Mouse (Mus musculus): ENCODE results near the gene Tnpo3. TPM values are rescaled to one million over a fixed set of nuclear protein-coding genes. Genes with fewer than 3 reads are reported as not detected.

Gene Tnpo3
- total and polyA plus RNA-seq, 3 experiments: 60.5 to 140 (median 76.0) TPM

GRCm38 (mm10) chr6:29552526-29552925 lies 57.2 kb downstream of the Tnpo3 start:
- peaks cover 59 to 97% of the 10 kb centered on the region in 2 experiments for H3K36me3 ChIP-seq (replicated peaks in 1 of 2; ENCODE audit: control insufficient read depth in 1 of 2, insufficient read depth in 1 of 2, low read length in 1 of 2)
- no peak for DNase-seq (ENCODE audit: extremely low read depth)
- H3K9me3 ChIP-seq (replicated peaks; ENCODE audit: low read length): no peaks in the 10 kb centered on the region
- H3K27ac ChIP-seq (ENCODE audit: insufficient read depth, low read depth): no peak overlapping the region
- in situ Hi-C loops (cut with MboI; ENCODE audit: low pct_ligation_motif_present, low pct_unique_long_range_greater_than_20kb, low sequenced_read_pairs): no loop called here
- TF ChIP-seq UBTF (IDR thresholded peaks at IDR 0.05; ENCODE audit: low read depth, low read length): no peak
- H3K9ac ChIP-seq (ENCODE audit: insufficient read depth, low read depth): no peak overlapping the region
- peaks cover 2 to 18% of the 10 kb centered on the region in 2 experiments for H3K4me1 ChIP-seq (ENCODE audit: control insufficient read depth in 1 of 2, insufficient read depth in 2 of 2)
- H3K4me2 ChIP-seq (ENCODE audit: insufficient read depth, low read depth, poor library complexity, severe bottlenecking): no peak overlapping the region
- no peak overlapping the region for H3K4me3 ChIP-seq (replicated peaks in 1 of 3; ENCODE audit: low read depth in 2 of 3, low read length in 2 of 3, poor library complexity in 1 of 3)
- H3K79me2 ChIP-seq (replicated peaks; ENCODE audit: control insufficient read depth, extremely low read depth, insufficient read depth, poor library complexity, severe bottlenecking): no peaks in the 10 kb centered on the region
- dilution Hi-C loops (cut with MboI; ENCODE audit: extremely low pct_ligation_motif_present, extremely low pct_unique_long_range_greater_than_20kb, low sequenced_read_pairs): no loop called here
- no peaks in the 10 kb centered on the region for H3K27me3 ChIP-seq (replicated peaks)

GRCm38 (mm10) chr6:29548086-29548485 lies 61.6 kb downstream of the Tnpo3 start:
- dilution Hi-C loops (cut with MboI; ENCODE audit: extremely low pct_ligation_motif_present, extremely low pct_unique_long_range_greater_than_20kb, low sequenced_read_pairs) (no loop called here), in situ Hi-C loops (cut with MboI; ENCODE audit: low pct_ligation_motif_present, low pct_unique_long_range_greater_than_20kb, low sequenced_read_pairs) (no loop called here)
- Histone ChIP-seq H3K4me2 (ENCODE audit: insufficient read depth, low read depth, poor library complexity, severe bottlenecking) (no peak overlapping the region), H3K27ac (ENCODE audit: insufficient read depth, low read depth) (no peak overlapping the region), H3K9ac (ENCODE audit: insufficient read depth, low read depth) (no peak overlapping the region), H3K79me2 (replicated peaks; ENCODE audit: control insufficient read depth, extremely low read depth, insufficient read depth, poor library complexity, severe bottlenecking) (no peaks in the 10 kb centered on the region; the same call in 1 of the 2 replicates), H3K4me3 (replicated peaks in 1 of 3; ENCODE audit: low read depth in 2 of 3, low read length in 2 of 3, poor library complexity in 1 of 3) (no peak overlapping the region), H3K4me1 (ENCODE audit: control insufficient read depth in 1 of 2, insufficient read depth in 2 of 2) (no peaks in the 10 kb centered on the region), H3K9me3 (replicated peaks; ENCODE audit: low read length) (no peaks in the 10 kb centered on the region), H3K36me3 (replicated peaks in 1 of 2; ENCODE audit: control insufficient read depth in 1 of 2, insufficient read depth in 1 of 2, low read length in 1 of 2) (peaks cover 59 to 98% of the 10 kb centered on the region in 2 experiments), H3K27me3 (replicated peaks) (no peaks in the 10 kb centered on the region)
- TF ChIP-seq UBTF (IDR thresholded peaks at IDR 0.05; ENCODE audit: low read depth, low read length): no peak
- no peak for TF ChIP-seq NELFE (IDR thresholded peaks at IDR 0.05; ENCODE audit: low read depth, low read length)
- TF ChIP-seq EP300 (IDR thresholded peaks at IDR 0.05; ENCODE audit: low read length): no peak
- TF ChIP-seq MYC (IDR thresholded peaks at IDR 0.05; ENCODE audit: low read depth, low read length): no peak
- TF ChIP-seq MEF2A (IDR thresholded peaks at IDR 0.05; ENCODE audit: borderline replicate concordance, low read depth, low read length): no peak
- TF ChIP-seq POLR2AphosphoS2 (IDR thresholded peaks at IDR 0.05; ENCODE audit: low read depth, low read length): no peak
- TF ChIP-seq E2F4 (IDR thresholded peaks at IDR 0.05; ENCODE audit: insufficient replicate concordance, low read depth, low read length): no peak
- TF ChIP-seq HCFC1 (IDR thresholded peaks at IDR 0.05; ENCODE audit: low read depth, low read length): no peak
- TF ChIP-seq NRF1 (IDR thresholded peaks at IDR 0.05; ENCODE audit: low read depth, low read length): no peak
- TF ChIP-seq GABPA (IDR thresholded peaks at IDR 0.05; ENCODE audit: insufficient replicate concordance, low read depth, low read length): no peak
- no peak for TF ChIP-seq BHLHE40 (IDR thresholded peaks at IDR 0.05; ENCODE audit: low read depth, low read length)
- no peak for TF ChIP-seq USF1 (IDR thresholded peaks at IDR 0.05; ENCODE audit: low read depth, low read length)
- TF ChIP-seq ZC3H11A (IDR thresholded peaks at IDR 0.05; ENCODE audit: low read depth, low read length): no peak
- TF ChIP-seq PAX5 (IDR thresholded peaks at IDR 0.05; ENCODE audit: low read length): no peak
- no peak for DNase-seq (ENCODE audit: extremely low read depth)

GRCm38 (mm10) chr6:29547582-29547981 lies 62.1 kb downstream of the Tnpo3 start:
- no peaks in the 10 kb centered on the region for H3K4me1 ChIP-seq (ENCODE audit: control insufficient read depth in 1 of 2, insufficient read depth in 2 of 2)
- H3K9ac ChIP-seq (ENCODE audit: insufficient read depth, low read depth): no peak overlapping the region
- H3K79me2 ChIP-seq (replicated peaks; ENCODE audit: control insufficient read depth, extremely low read depth, insufficient read depth, poor library complexity, severe bottlenecking): no peaks in the 10 kb centered on the region; the same call in 1 of the 2 replicates
- H3K4me2 ChIP-seq (ENCODE audit: insufficient read depth, low read depth, poor library complexity, severe bottlenecking): no peak overlapping the region
- DNase-seq (ENCODE audit: extremely low read depth): no peak
- dilution Hi-C loops (cut with MboI; ENCODE audit: extremely low pct_ligation_motif_present, extremely low pct_unique_long_range_greater_than_20kb, low sequenced_read_pairs): no loop called here
- no peaks in the 10 kb centered on the region for H3K27me3 ChIP-seq (replicated peaks)
- in situ Hi-C loops (cut with MboI; ENCODE audit: low pct_ligation_motif_present, low pct_unique_long_range_greater_than_20kb, low sequenced_read_pairs): no loop called here
- no peak overlapping the region for H3K27ac ChIP-seq (ENCODE audit: insufficient read depth, low read depth)
- no peaks in the 10 kb centered on the region for H3K9me3 ChIP-seq (replicated peaks; ENCODE audit: low read length)
- H3K36me3 ChIP-seq (replicated peaks in 1 of 2; ENCODE audit: control insufficient read depth in 1 of 2, insufficient read depth in 1 of 2, low read length in 1 of 2): peaks cover 60 to 98% of the 10 kb centered on the region in 2 experiments
- no peak overlapping the region for H3K4me3 ChIP-seq (replicated peaks in 1 of 3; ENCODE audit: low read depth in 2 of 3, low read length in 2 of 3, poor library complexity in 1 of 3)
- no peak for TF ChIP-seq KAT2A (IDR thresholded peaks at IDR 0.05; ENCODE audit: insufficient replicate concordance, low read length)
- no peak for TF ChIP-seq ZC3H11A (IDR thresholded peaks at IDR 0.05; ENCODE audit: low read depth, low read length)
- no peak for TF ChIP-seq HCFC1 (IDR thresholded peaks at IDR 0.05; ENCODE audit: low read depth, low read length)
- TF ChIP-seq SIN3A (IDR thresholded peaks at IDR 0.05; ENCODE audit: low read length): no peak
- no peak for TF ChIP-seq NELFE (IDR thresholded peaks at IDR 0.05; ENCODE audit: low read depth, low read length)
- TF ChIP-seq MAFK (IDR thresholded peaks at IDR 0.05; ENCODE audit: insufficient replicate concordance, low read length): no peak
- no peak for TF ChIP-seq SMC3 (IDR thresholded peaks at IDR 0.05; ENCODE audit: low read depth, low read length)
- TF ChIP-seq ZMIZ1 (IDR thresholded peaks at IDR 0.05; ENCODE audit: low read depth, low read length): no peak
- TF ChIP-seq ELF1 (IDR thresholded peaks at IDR 0.05; ENCODE audit: low read depth, low read length): no peak
- no peak for TF ChIP-seq RAD21 (IDR thresholded peaks at IDR 0.05; ENCODE audit: low read depth, low read length)
- no peak for TF ChIP-seq NRF1 (IDR thresholded peaks at IDR 0.05; ENCODE audit: low read depth, low read length)
- no peak for TF ChIP-seq CHD2 (IDR thresholded peaks at IDR 0.05; ENCODE audit: low read length)
- no peak for TF ChIP-seq CTCF (conservative IDR thresholded peaks at IDR 0.05 in 1 of 2, IDR thresholded peaks at IDR 0.05 in 1 of 2; ENCODE audit: low read depth in 2 of 2, low read length in 2 of 2)
- TF ChIP-seq GABPA (IDR thresholded peaks at IDR 0.05; ENCODE audit: insufficient replicate concordance, low read depth, low read length): no peak
- no peak for TF ChIP-seq RCOR1 (conservative IDR thresholded peaks at IDR 0.05; ENCODE audit: low read depth, low read length)
- no peak for TF ChIP-seq MYC (IDR thresholded peaks at IDR 0.05; ENCODE audit: low read depth, low read length)
- TF ChIP-seq ZKSCAN1 (IDR thresholded peaks at IDR 0.05; ENCODE audit: borderline replicate concordance, low read depth, low read length): no peak
